Mouse (Mus musculus): Measurements from ENCODE around the gene Hoxc10.

Gene Hoxc10

GRCm38 (mm10) chr15:103011928-103012486 is 45.4 kb downstream of the Hoxc10 start:
- no peak for DNase-seq (ENCODE audit: low spot score in 2 of 2)

- DNase-seq (ENCODE audit: low spot score in 2 of 2), result no peak
Measured at GRCm38 (mm10) chr15:103013238-103013984, 46.8 kb downstream of the Hoxc10 start.

GRCm38 (mm10) chr15:103014166-103015008 is 47.8 kb downstream of the Hoxc10 start:
- DNase-seq (ENCODE audit: low spot score in 2 of 2), result no peak

GRCm38 (mm10) chr15:103015009-103015399 is 48.4 kb downstream of the Hoxc10 start:
- DNase-seq (ENCODE audit: low spot score in 2 of 2), result no peak

- no peak for DNase-seq (ENCODE audit: low spot score in 2 of 2)
Measured at GRCm38 (mm10) chr15:103015406-103016166, 49.0 kb downstream of the Hoxc10 start.

- DNase-seq (ENCODE audit: low spot score in 2 of 2), result no peak
Measured at GRCm38 (mm10) chr15:103018636-103019035, 52.0 kb downstream of the Hoxc10 start, which contains the start of gene Hoxc4. Hoxc4 (plus strand) TSS chr15:103018934.

- no peak for DNase-seq (ENCODE audit: low spot score in 2 of 2)
Measured at GRCm38 (mm10) chr15:103020899-103021418, 54.4 kb downstream of the Hoxc10 start.
